Mouse (Mus musculus) limb, embryonic 10.5 days (tissue): ENCODE results near the gene Cltc. TPM values are rescaled to one million over a fixed set of nuclear protein-coding genes. Genes with fewer than 3 reads are reported as not detected.

Source experiments
- DNase-seq: peaks from one replicate; pipeline ENCODE4 v3.0.0-alpha.2; 2017; ENCODE audit warnings: low spot score
- H3K27ac ChIP-seq: fragments of 300-500 bp; sonication (generic); 2 replicates; pipeline ENCODE4 v1.5.1; 2016; ENCODE audit warnings: mild to moderate bottlenecking
- H3K27me3 ChIP-seq: fragments of 300-500 bp; sonication (generic); 2 replicates; pipeline ENCODE4 v1.6.1; 2016; ENCODE audit warnings: low read depth, mild to moderate bottlenecking; ENCODE audit not compliant: poor library complexity, severe bottlenecking
- H3K36me3 ChIP-seq: fragments of 300-500 bp; sonication (generic); 2 replicates; pipeline ENCODE4 v1.6.1; 2016; ENCODE audit warnings: mild to moderate bottlenecking, moderate library complexity
- H3K4me1 ChIP-seq: fragments of 300-500 bp; sonication (generic); 2 replicates; pipeline ENCODE4 v1.6.1; 2016
- H3K4me3 ChIP-seq: fragments of 300-500 bp; sonication (generic); 2 replicates; pipeline ENCODE4 v1.5.1; 2016; ENCODE audit warnings: mild to moderate bottlenecking, moderate library complexity
- H3K9me3 ChIP-seq: fragments of 300-500 bp; sonication (generic); replicated peaks from 2 replicates; pipeline ENCODE4 v1.6.1; 2016; ENCODE audit warnings: mild to moderate bottlenecking
- WGBS: fragments of 180-500 bp; shearing (Covaris S2); methylation state at CpG from one replicate; pipeline ENCODE4 v1.1.7; 2016; 5-methylcytosine and 5-hydroxymethylcytosine counted together
- polyA plus RNA-seq: library from polyadenylated mRNA; unstranded; fragments of >200 nt; fragmentation: Nextera tagmentation; extraction: Ambion mirVana; gene quantifications from 2 replicates; pipeline ENCODE4 v1.2.1, GENCODE M21; 2016

Cltc gene
- polyA plus RNA-seq, 1 experiment from 2014 or later = 127 TPM

- no peaks in the 10 kb centered on the region for H3K4me1 ChIP-seq
- no peaks in the 10 kb centered on the region for H3K27me3 ChIP-seq
- no peak for DNase-seq
- WGBS = 91% methylated on average over 10 of the region's 10 CpGs
- peaks cover 62% of the 10 kb centered on the region for H3K36me3 ChIP-seq
- no peaks in the 10 kb centered on the region for H3K9me3 ChIP-seq
- no peak overlapping the region for H3K4me3 ChIP-seq
- no peak overlapping the region for H3K27ac ChIP-seq
Observed at GRCm38 (mm10) chr11:86734241-86734939, 23.0 kb downstream of the Cltc start.

DNA sequence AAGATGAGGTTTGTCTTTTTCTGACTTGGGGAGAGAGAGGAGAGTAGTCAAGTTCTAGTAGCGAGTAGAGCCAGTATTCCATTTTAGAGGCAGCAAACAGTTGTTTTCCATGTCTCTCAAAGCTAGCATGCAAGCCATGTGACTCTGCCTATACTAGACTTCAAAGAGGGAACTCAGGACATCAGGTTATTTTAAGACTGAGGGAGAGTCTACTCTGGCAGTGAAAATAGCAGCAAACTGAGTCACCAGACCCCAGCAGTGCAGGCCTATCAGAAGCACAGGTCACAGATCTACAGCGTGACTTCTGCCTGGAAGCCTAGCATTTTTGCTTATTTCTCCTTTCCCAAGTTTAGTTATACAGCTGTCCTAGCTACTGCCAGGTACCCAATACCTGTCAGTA lies 25.9 kb downstream of the Cltc start:
- WGBS = 93% methylated on average over 2 of the region's 2 CpGs
- Histone ChIP-seq H3K4me1 (no peaks in the 10 kb centered on the region), H3K9me3 (no peaks in the 10 kb centered on the region), H3K27me3 (no peaks in the 10 kb centered on the region), H3K4me3 (no peak overlapping the region), H3K36me3 (peaks cover 88% of the 10 kb centered on the region), H3K27ac (no peak overlapping the region)
- no peak for DNase-seq

DNA sequence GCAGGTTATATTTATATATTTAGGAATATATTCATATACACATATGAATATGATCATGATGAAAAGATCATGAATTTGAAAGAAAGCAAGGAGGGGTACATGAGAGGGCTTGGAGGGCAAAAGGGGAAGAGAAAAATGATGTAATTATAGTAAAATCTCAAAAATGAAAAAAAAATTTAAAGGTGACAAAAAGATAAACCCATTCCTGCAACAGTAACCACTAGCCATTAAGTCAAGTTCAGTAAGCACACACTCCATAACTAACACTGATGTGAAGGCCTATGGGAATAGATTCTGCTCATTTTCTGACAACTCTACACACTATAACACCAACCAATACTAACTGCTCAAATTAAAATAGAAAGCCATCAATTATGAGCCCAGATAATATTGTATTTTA lies 31.8 kb downstream of the Cltc start:
- Histone ChIP-seq H3K4me1 (no peaks in the 10 kb centered on the region), H3K4me3 (no peak overlapping the region), H3K27ac (no peak overlapping the region), H3K36me3 (peaks cover 91% of the 10 kb centered on the region), H3K9me3 (no peaks in the 10 kb centered on the region), H3K27me3 (no peaks in the 10 kb centered on the region)
- DNase-seq = no peak

- no peak for DNase-seq
- H3K9me3 ChIP-seq = no peaks in the 10 kb centered on the region
- H3K27me3 ChIP-seq = no peaks in the 10 kb centered on the region
- 92% methylated on average over 7 of the region's 7 CpGs for WGBS
- H3K36me3 ChIP-seq = peaks cover 91% of the 10 kb centered on the region
- no peaks in the 10 kb centered on the region for H3K4me1 ChIP-seq
- H3K4me3 ChIP-seq = no peak overlapping the region
- H3K27ac ChIP-seq = no peak overlapping the region
Observed at GRCm38 (mm10) chr11:86724982-86725381, 32.4 kb downstream of the Cltc start.

GRCm38 (mm10) chr11:86724004-86724403 lies 33.4 kb downstream of the Cltc start:
- DNase-seq = no peak
- WGBS = 92% methylated on average over 3 of the region's 3 CpGs
- Histone ChIP-seq H3K4me3 (no peak overlapping the region), H3K4me1 (no peaks in the 10 kb centered on the region), H3K9me3 (no peaks in the 10 kb centered on the region), H3K36me3 (peaks cover 92% of the 10 kb centered on the region), H3K27me3 (no peaks in the 10 kb centered on the region), H3K27ac (no peak overlapping the region)

GRCm38 (mm10) chr11:86719390-86719789 lies 38.0 kb downstream of the Cltc start:
- WGBS = 95% methylated on average over 8 of the region's 8 CpGs
- Histone ChIP-seq H3K4me1 (no peaks in the 10 kb centered on the region), H3K27me3 (no peaks in the 10 kb centered on the region), H3K36me3 (peaks cover 90% of the 10 kb centered on the region), H3K4me3 (no peak overlapping the region), H3K9me3 (no peaks in the 10 kb centered on the region), H3K27ac (no peak overlapping the region)
- no peak for DNase-seq

- Histone ChIP-seq H3K27me3 (no peaks in the 10 kb centered on the region), H3K4me3 (no peak overlapping the region), H3K4me1 (no peaks in the 10 kb centered on the region), H3K36me3 (peaks cover 88% of the 10 kb centered on the region), H3K9me3 (no peaks in the 10 kb centered on the region), H3K27ac (no peak overlapping the region)
- WGBS = 97% methylated on average over 3 of the region's 3 CpGs
- DNase-seq = no peak
Observed at GRCm38 (mm10) chr11:86718369-86718768, 39.0 kb downstream of the Cltc start.

GRCm38 (mm10) chr11:86717306-86718065 lies 39.9 kb downstream of the Cltc start:
- DNase-seq = no peak
- Histone ChIP-seq H3K9me3 (no peaks in the 10 kb centered on the region), H3K36me3 (peaks cover 90% of the 10 kb centered on the region), H3K27ac (no peak overlapping the region), H3K4me3 (no peak overlapping the region), H3K4me1 (no peaks in the 10 kb centered on the region), H3K27me3 (no peaks in the 10 kb centered on the region)
- 92% methylated on average over 6 of the region's 6 CpGs for WGBS

- no peak for DNase-seq
- H3K9me3 ChIP-seq = no peaks in the 10 kb centered on the region
- peaks cover 93% of the 10 kb centered on the region for H3K36me3 ChIP-seq
- H3K4me1 ChIP-seq = no peaks in the 10 kb centered on the region
- no peak overlapping the region for H3K27ac ChIP-seq
- H3K27me3 ChIP-seq = no peaks in the 10 kb centered on the region
- no peak overlapping the region for H3K4me3 ChIP-seq
Observed at GRCm38 (mm10) chr11:86714606-86715005, 42.8 kb downstream of the Cltc start.

- DNase-seq = no peak
- Histone ChIP-seq H3K36me3 (peaks cover 94% of the 10 kb centered on the region), H3K9me3 (no peaks in the 10 kb centered on the region), H3K27ac (no peak overlapping the region), H3K27me3 (no peaks in the 10 kb centered on the region), H3K4me3 (no peak overlapping the region), H3K4me1 (no peaks in the 10 kb centered on the region)
- 94% methylated on average over 4 of the region's 4 CpGs for WGBS
Observed at GRCm38 (mm10) chr11:86701151-86701550, 56.2 kb downstream of the Cltc start.

- H3K9me3 ChIP-seq = no peaks in the 10 kb centered on the region
- DNase-seq = no peak
- H3K27me3 ChIP-seq = no peaks in the 10 kb centered on the region
- no peak overlapping the region for H3K27ac ChIP-seq
- H3K4me1 ChIP-seq = no peaks in the 10 kb centered on the region
- H3K36me3 ChIP-seq = peaks cover 96% of the 10 kb centered on the region
- WGBS = 86% methylated on average over 4 of the region's 4 CpGs
- no peak overlapping the region for H3K4me3 ChIP-seq
Observed at GRCm38 (mm10) chr11:86695461-86695860, 61.9 kb downstream of the Cltc start.

DNA sequence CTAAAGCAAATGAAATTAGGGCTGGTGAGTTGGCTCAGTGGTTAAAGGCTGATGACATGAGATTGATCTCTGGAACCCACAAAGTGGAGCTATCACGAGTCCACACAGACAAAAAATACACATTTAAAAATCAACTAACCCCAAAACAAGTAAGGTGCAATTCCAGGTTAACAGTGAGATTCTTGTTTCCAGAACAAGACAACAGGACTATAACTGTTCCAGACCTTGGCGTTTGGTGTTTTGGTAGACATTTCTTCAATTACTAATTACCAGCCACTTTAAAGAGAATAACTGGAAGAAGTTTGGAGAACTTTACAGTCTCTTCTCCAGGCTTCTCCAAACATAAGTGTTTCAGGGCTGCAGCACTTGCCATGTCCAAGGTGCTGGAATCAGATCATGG lies 64.8 kb downstream of the Cltc start:
- H3K9me3 ChIP-seq = no peaks in the 10 kb centered on the region
- no peak overlapping the region for H3K27ac ChIP-seq
- H3K36me3 ChIP-seq = peaks cover 96% of the 10 kb centered on the region
- no peaks in the 10 kb centered on the region for H3K4me1 ChIP-seq
- H3K27me3 ChIP-seq = no peaks in the 10 kb centered on the region
- no peak overlapping the region for H3K4me3 ChIP-seq
- DNase-seq = no peak
- 95% methylated on average over 2 of the region's 2 CpGs for WGBS

- H3K27ac ChIP-seq = no peak overlapping the region
- no peaks in the 10 kb centered on the region for H3K4me1 ChIP-seq
- WGBS = 97% methylated on average over 2 of the region's 2 CpGs
Observed at GRCm38 (mm10) chr11:86691956-86692355, 65.4 kb downstream of the Cltc start.

More at GRCm38 (mm10) chr11:86691956-86692355, 65.4 kb downstream of the Cltc start:
- Histone ChIP-seq H3K4me3 (no peak overlapping the region), H3K36me3 (peaks cover 96% of the 10 kb centered on the region), H3K27me3 (no peaks in the 10 kb centered on the region), H3K9me3 (no peaks in the 10 kb centered on the region)
- DNase-seq = no peak
